Mouse (Mus musculus) hindbrain, embryonic 11.5 days (tissue): Measurements from ENCODE around the gene Gabrb3. TPM values are rescaled to one million over a fixed set of nuclear protein-coding genes. Genes with fewer than 3 reads are reported as not detected.
A peak's percentile ranks its signal among the peaks of the same experiment; 100 is the strongest.
"Not testable (repeated sequence)": the region's sequence is repeated elsewhere in the genome, so short reads cannot be mapped to it uniquely, and the experiment has no call there.

ENCODE experiments used
- ATAC-seq: fragments of 200-750 bp; cut with Nextera tagmentation; 2 replicates; pipeline ENCODE4 v1.8.0; 2017; ENCODE audit warnings: mild to moderate bottlenecking, moderate TSS enrichment, moderate library complexity; ENCODE audit not compliant: low FRiP score
- DNase-seq: peaks from one replicate; pipeline ENCODE4 v3.0.0-alpha.2; 2015; ENCODE audit warnings: low spot score
- H3K27ac ChIP-seq: fragments of 300-500 bp; sonication (generic); 2 replicates; pipeline ENCODE4 v1.5.1; 2014; ENCODE audit warnings: mild to moderate bottlenecking, low read depth, low read length
- H3K27me3 ChIP-seq: fragments of 300-500 bp; sonication (generic); 2 replicates; pipeline ENCODE4 v1.6.1; 2014; ENCODE audit warnings: mild to moderate bottlenecking, low read length, moderate library complexity, mixed read lengths; ENCODE audit not compliant: control insufficient read depth, insufficient read depth
- H3K36me3 ChIP-seq: fragments of 300-500 bp; sonication (generic); 2 replicates; pipeline ENCODE4 v1.6.1; 2014; ENCODE audit warnings: mild to moderate bottlenecking, low read length, moderate library complexity, mixed read lengths; ENCODE audit not compliant: control insufficient read depth, insufficient read depth
- H3K4me1 ChIP-seq: fragments of 300-500 bp; sonication (generic); replicated peaks from 2 replicates; pipeline ENCODE4 v1.6.1; 2014; ENCODE audit warnings: low read length, mixed read lengths; ENCODE audit not compliant: control insufficient read depth, insufficient read depth
- H3K4me2 ChIP-seq: fragments of 300-500 bp; sonication (generic); replicated peaks from 2 replicates; pipeline ENCODE4 v1.6.1; 2014; ENCODE audit warnings: mild to moderate bottlenecking, low read depth, low read length
- H3K4me3 ChIP-seq: fragments of 300-500 bp; sonication (generic); 2 replicates; pipeline ENCODE4 v1.5.1; 2014; ENCODE audit warnings: low read depth, low read length
- H3K9ac ChIP-seq: fragments of 300-500 bp; sonication (generic); 2 replicates; pipeline ENCODE4 v1.6.1; 2014; ENCODE audit warnings: low read depth, low read length
- H3K9me3 ChIP-seq: fragments of 300-500 bp; sonication (generic); 2 replicates; pipeline ENCODE4 v1.6.1; 2016; ENCODE audit warnings: low read length; ENCODE audit not compliant: control insufficient read depth
- WGBS: fragments of 180-500 bp; shearing (Covaris S2); extraction: QIAGEN DNeasy Blood & Tissue Kit; methylation state at CpG from one replicate; pipeline ENCODE4 v1.1.7; 2014; 5-methylcytosine and 5-hydroxymethylcytosine counted together
- polyA plus RNA-seq: library from polyadenylated mRNA; unstranded; fragments of >200 nt; fragmentation: Nextera tagmentation; extraction: Ambion mirVana; gene quantifications from 2 replicates; pipeline ENCODE4 v1.2.1, GENCODE M21; 2014

The Gabrb3 gene
- polyA plus RNA-seq, 1 experiment from 2014 or later = 14.5 TPM

- Histone ChIP-seq H3K4me2 (no peak overlapping the region), H3K9ac (no peak overlapping the region), H3K4me1 (no peaks in the 10 kb centered on the region), H3K27me3 (no peaks in the 10 kb centered on the region), H3K27ac (no peak overlapping the region), H3K36me3 (no peaks in the 10 kb centered on the region), H3K9me3 (no peaks in the 10 kb centered on the region), H3K4me3 (no peak overlapping the region)
- DNase-seq (no peak), ATAC-seq (no peak)
- WGBS = 63% methylated on average over 1 of the region's 1 CpGs
Measured at GRCm38 (mm10) chr7:57703580-57703979, 284.1 kb downstream of the Gabrb3 start.

- Histone ChIP-seq H3K4me2 (no peak overlapping the region), H3K27ac (no peak overlapping the region), H3K9ac (no peak overlapping the region), H3K27me3 (no peaks in the 10 kb centered on the region), H3K36me3 (no peaks in the 10 kb centered on the region), H3K9me3 (no peaks in the 10 kb centered on the region), H3K4me3 (no peak overlapping the region), H3K4me1 (no peaks in the 10 kb centered on the region)
- ATAC-seq (no peak), DNase-seq (no peak)
- 74% methylated on average over 6 of the region's 6 CpGs for WGBS
Measured at GRCm38 (mm10) chr7:57706092-57706491, 286.6 kb downstream of the Gabrb3 start.

GRCm38 (mm10) chr7:57706976-57707740, 287.7 kb downstream of the Gabrb3 start:
- Histone ChIP-seq H3K27ac (no peak overlapping the region), H3K27me3 (no peaks in the 10 kb centered on the region), H3K36me3 (no peaks in the 10 kb centered on the region), H3K4me2 (no peak overlapping the region), H3K4me3 (no peak overlapping the region), H3K9ac (no peak overlapping the region), H3K9me3 (no peaks in the 10 kb centered on the region), H3K4me1 (no peaks in the 10 kb centered on the region)
- ATAC-seq (no peak), DNase-seq (no peak)
- WGBS = 89% methylated on average over 7 of the region's 7 CpGs

GRCm38 (mm10) chr7:57711709-57712108, 292.2 kb downstream of the Gabrb3 start:
- no peak overlapping the region for H3K4me2 ChIP-seq
- H3K27ac ChIP-seq = no peak overlapping the region
- no peaks in the 10 kb centered on the region for H3K4me1 ChIP-seq
- no peaks in the 10 kb centered on the region for H3K9me3 ChIP-seq
- no peaks in the 10 kb centered on the region for H3K27me3 ChIP-seq
- H3K36me3 ChIP-seq = no peaks in the 10 kb centered on the region
- no peak for DNase-seq
- H3K9ac ChIP-seq = no peak overlapping the region
- no peak for ATAC-seq
- H3K4me3 ChIP-seq = no peak overlapping the region

- ATAC-seq (no peak), DNase-seq (peak; percentile 2)
- no peak overlapping the region for H3K4me2 ChIP-seq
- H3K27me3 ChIP-seq = no peaks in the 10 kb centered on the region
- 83% methylated on average over 2 of the region's 2 CpGs for WGBS
- H3K9me3 ChIP-seq = no peaks in the 10 kb centered on the region
- H3K36me3 ChIP-seq = no peaks in the 10 kb centered on the region
- no peak overlapping the region for H3K4me3 ChIP-seq
- H3K27ac ChIP-seq = no peak overlapping the region
- no peak overlapping the region for H3K9ac ChIP-seq
- no peaks in the 10 kb centered on the region for H3K4me1 ChIP-seq
Measured at GRCm38 (mm10) chr7:57746836-57747235, 327.3 kb downstream of the Gabrb3 start.

GRCm38 (mm10) chr7:57760466-57760865, 341.0 kb downstream of the Gabrb3 start:
- Histone ChIP-seq H3K4me3 (no peak overlapping the region), H3K9ac (no peak overlapping the region), H3K36me3 (no peaks in the 10 kb centered on the region), H3K27ac (no peak overlapping the region), H3K4me1 (no peaks in the 10 kb centered on the region), H3K4me2 (no peak overlapping the region), H3K27me3 (no peaks in the 10 kb centered on the region), H3K9me3 (no peaks in the 10 kb centered on the region)
- WGBS = 93% methylated on average over 5 of the region's 5 CpGs
- no peak for DNase-seq
- ATAC-seq = no peak

- Histone ChIP-seq H3K27me3 (no peaks in the 10 kb centered on the region), H3K27ac (no peak overlapping the region), H3K4me2 (no peak overlapping the region), H3K4me3 (no peak overlapping the region), H3K36me3 (no peaks in the 10 kb centered on the region), H3K4me1 (no peaks in the 10 kb centered on the region), H3K9me3 (no peaks in the 10 kb centered on the region), H3K9ac (no peak overlapping the region)
- 74% methylated on average over 5 of the region's 5 CpGs for WGBS
- ATAC-seq (no peak), DNase-seq (no peak)
Measured at GRCm38 (mm10) chr7:57778754-57779153, 359.3 kb downstream of the Gabrb3 start.

- not testable (repeated sequence) for H3K36me3 ChIP-seq, H3K27me3 ChIP-seq, H3K4me2 ChIP-seq, H3K27ac ChIP-seq, DNase-seq, ATAC-seq, H3K9me3 ChIP-seq, H3K4me3 ChIP-seq, H3K4me1 ChIP-seq, H3K9ac ChIP-seq
- 86% methylated on average over 2 of the region's 2 CpGs for WGBS
Measured at GRCm38 (mm10) chr7:57786102-57786501, 366.6 kb downstream of the Gabrb3 start.

GRCm38 (mm10) chr7:57787520-57787919, 368.0 kb downstream of the Gabrb3 start:
- no peak overlapping the region for H3K9ac ChIP-seq
- no peaks in the 10 kb centered on the region for H3K4me1 ChIP-seq
- H3K27me3 ChIP-seq = no peaks in the 10 kb centered on the region
- no peaks in the 10 kb centered on the region for H3K9me3 ChIP-seq
- DNase-seq = no peak
- WGBS = 81% methylated on average over 2 of the region's 2 CpGs
- no peak for ATAC-seq
- no peak overlapping the region for H3K27ac ChIP-seq
- no peak overlapping the region for H3K4me3 ChIP-seq
- H3K4me2 ChIP-seq = no peak overlapping the region
- no peaks in the 10 kb centered on the region for H3K36me3 ChIP-seq
